Comparison of ENCODE assay signal across 14 mouse cellular contexts in the genomic region with DNA sequence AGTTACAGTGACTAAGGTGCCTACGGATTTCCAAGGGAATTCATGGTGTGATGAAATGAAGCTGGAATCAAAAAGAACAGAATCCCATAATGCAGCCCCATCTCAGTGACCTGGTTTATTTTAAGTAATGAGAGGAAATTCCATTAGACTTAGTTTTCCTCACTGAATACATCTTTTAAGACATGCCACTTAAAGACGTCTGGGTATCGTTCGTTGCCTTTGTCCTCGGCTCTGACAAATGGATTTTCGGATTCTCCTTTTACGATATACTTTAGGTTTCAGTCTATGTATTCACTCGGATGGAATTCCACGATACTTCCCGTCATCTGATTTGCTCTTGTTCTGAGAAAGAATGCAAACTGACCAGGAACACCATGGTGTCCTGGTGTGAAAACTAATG. TPM values are rescaled to one million over a fixed set of nuclear protein-coding genes. Genes with fewer than 3 reads are reported as not detected.
DNase-seq lines count a peak whose midpoint lies in the region; ATAC-seq and TF ChIP-seq lines count a peak whose summit lies in the region.
"Had no signal": no experiment of that assay in that cellular context is flagged by ENCODE, and none has a peak within 500 bp of the region (broad histone marks: within the 10 kb centered on the region; RNA-seq: fewer than 3 reads in every experiment).

No protein-coding gene starts in this region.

- H3K9ac ChIP-seq in heart, embryonic 14.5 days (ENCODE audit: low read length): no peak overlapping the region
- no peak overlapping the region for H3K9ac ChIP-seq in neural tube, embryonic 13.5 days
- H3K9ac ChIP-seq in forebrain, postnatal 0 days: no peak overlapping the region
- H3K9ac ChIP-seq: intestine, embryonic 15.5 days; liver, embryonic 14.5 days had no signal

- peak overlapping the region; percentile 97 for H3K4me2 ChIP-seq in heart, embryonic 14.5 days (ENCODE audit: low read length)
- H3K4me2 ChIP-seq in neural tube, embryonic 13.5 days: peak overlapping the region; percentile 68
- peak overlapping the region; percentile 98 for H3K4me2 ChIP-seq in forebrain, postnatal 0 days (ENCODE audit: low read depth)
- H3K4me2 ChIP-seq: intestine, embryonic 15.5 days had no signal

- no peak overlapping the region for H3K4me3 ChIP-seq in heart, embryonic 14.5 days (ENCODE audit: control insufficient read depth in 1 of 2, insufficient read depth in 1 of 2, low read depth in 1 of 2, low read length in 2 of 2)
- H3K4me3 ChIP-seq in heart, embryonic 10.5 days: no peak overlapping the region
- no peak overlapping the region; the same call in 1 of the 2 replicates for H3K4me3 ChIP-seq in neural tube, embryonic 13.5 days
- H3K4me3 ChIP-seq in forebrain, postnatal 0 days (ENCODE audit: low read depth, low read length): peak overlapping the region; percentile 2; the same call in 1 of the 2 replicates
- H3K4me3 ChIP-seq: intestine, embryonic 15.5 days had no signal

- H3K9me3 ChIP-seq in heart, embryonic 14.5 days (ENCODE audit: control insufficient read depth, low read length): 0 out of 2 replicates have a peak, but pooled peaks cover 3% of the 10 kb centered on the region
- H3K9me3 ChIP-seq in heart, embryonic 10.5 days: no peaks in the 10 kb centered on the region
- H3K9me3 ChIP-seq in neural tube, embryonic 13.5 days: no peaks in the 10 kb centered on the region
- no peaks in the 10 kb centered on the region; the same call in 1 of the 2 replicates for H3K9me3 ChIP-seq in forebrain, postnatal 0 days (ENCODE audit: low read length)
- H3K9me3 ChIP-seq: intestine, embryonic 15.5 days had no signal

- ATAC-seq in heart, embryonic 14.5 days (ENCODE audit: insufficient number of reproducible peaks, insufficient read depth, low FRiP score, low read depth): no peak
- ATAC-seq in neural tube, embryonic 13.5 days (ENCODE audit: low read depth): no peak
- ATAC-seq in forebrain, postnatal 0 days: no peak
- ATAC-seq: intestine, embryonic 15.5 days had no signal

- H3K27me3 ChIP-seq in heart, embryonic 14.5 days (ENCODE audit: control insufficient read depth, insufficient read depth, low read length): no peaks in the 10 kb centered on the region
- H3K27me3 ChIP-seq in heart, embryonic 10.5 days (ENCODE audit: insufficient read depth, poor library complexity, severe bottlenecking): no peaks in the 10 kb centered on the region
- no peaks in the 10 kb centered on the region; the same call in 1 of the 2 replicates for H3K27me3 ChIP-seq in neural tube, embryonic 13.5 days
- H3K27me3 ChIP-seq in forebrain, postnatal 0 days (ENCODE audit: insufficient read depth, low read length): no peaks in the 10 kb centered on the region
- H3K27me3 ChIP-seq: intestine, embryonic 15.5 days had no signal

- no peak for DNase-seq in heart, embryonic 10.5 days (ENCODE audit: low spot score)
- no peak for DNase-seq in neural tube, embryonic 10.5 days (ENCODE audit: extremely low spot score, low spot score)
- peak; percentile 34 for DNase-seq in forebrain, postnatal 0 days
- no peak for DNase-seq in ovary, postnatal 36 days (ENCODE audit: low spot score)
- no peak for DNase-seq in adrenal gland, postnatal 36 days
- no peak for DNase-seq in cerebellum, postnatal 4 days (ENCODE audit: low spot score in 2 of 2)
- DNase-seq: heart, adult 11 months; lung, postnatal 14 days; thymus, adult 18-20 months had no signal

- WGBS in heart, embryonic 14.5 days: 44% methylated on average over 10 of the region's 10 CpGs
- 54% methylated on average over 10 of the region's 10 CpGs for WGBS in heart, embryonic 10.5 days
- WGBS in neural tube, embryonic 13.5 days: 42% methylated on average over 10 of the region's 10 CpGs
- WGBS in forebrain, postnatal 0 days: 19% methylated on average over 10 of the region's 10 CpGs

- peaks cover 26% of the 10 kb centered on the region for H3K36me3 ChIP-seq in heart, embryonic 14.5 days (ENCODE audit: control insufficient read depth, insufficient read depth, low read length)
- peaks cover 23% of the 10 kb centered on the region for H3K36me3 ChIP-seq in heart, embryonic 10.5 days
- H3K36me3 ChIP-seq in neural tube, embryonic 13.5 days: 0 out of 2 replicates have a peak, but pooled peaks cover 5% of the 10 kb centered on the region
- no peaks in the 10 kb centered on the region for H3K36me3 ChIP-seq in forebrain, postnatal 0 days (ENCODE audit: insufficient read depth)
- H3K36me3 ChIP-seq: G1E had no signal

- no peak for TF ChIP-seq CTCF in forebrain, postnatal 0 days (IDR thresholded peaks at IDR 0.05; ENCODE audit: low read depth)

- H3K4me1 ChIP-seq in heart, embryonic 14.5 days (ENCODE audit: control insufficient read depth in 2 of 2, insufficient read depth in 2 of 2, low read length in 2 of 2): peaks cover 3 to 32% of the 10 kb centered on the region in 2 experiments; a peak in 3 of 4 replicates
- 0 out of 2 replicates have a peak, but pooled peaks cover 3% of the 10 kb centered on the region for H3K4me1 ChIP-seq in heart, embryonic 10.5 days
- H3K4me1 ChIP-seq in neural tube, embryonic 13.5 days (replicated peaks): peaks cover 27% of the 10 kb centered on the region
- no peaks in the 10 kb centered on the region for H3K4me1 ChIP-seq in forebrain, postnatal 0 days (ENCODE audit: insufficient read depth)
- H3K4me1 ChIP-seq: intestine, embryonic 15.5 days had no signal

- H3K27ac ChIP-seq in heart, embryonic 14.5 days (replicated peaks in 1 of 2; ENCODE audit: control insufficient read depth in 1 of 2, insufficient read depth in 1 of 2, low read depth in 2 of 2, low read length in 2 of 2): 0 out of 4 replicates have a peak overlapping the region, but pooled peaks of 1 of the 2 experiments have one; percentile 3
- no peak overlapping the region for H3K27ac ChIP-seq in heart, embryonic 10.5 days
- no peak overlapping the region for H3K27ac ChIP-seq in neural tube, embryonic 13.5 days (replicated peaks)
- H3K27ac ChIP-seq in forebrain, postnatal 0 days (ENCODE audit: low read depth, low read length): no peak overlapping the region
- H3K27ac ChIP-seq: intestine, embryonic 15.5 days; liver, embryonic 14.5 days had no signal

RNA-seq across cellular contexts. Expression of gene Camk2d, which starts 3.8 kb away (rescaled TPM):
- 149 and 154 TPM in 2 replicates for polyA plus RNA-seq in heart, embryonic 14.5 days (2014; fragmentation: Nextera tagmentation; extraction: Ambion mirVana)
- polyA plus RNA-seq in heart, embryonic 10.5 days (2016; fragmentation: Nextera tagmentation; extraction: Ambion mirVana): 58.0 and 93.6 TPM in 2 replicates
- polyA plus RNA-seq in neural tube, embryonic 13.5 days (2015; fragmentation: Nextera tagmentation; extraction: Ambion mirVana): 60.4 and 66.7 TPM in 2 replicates
- total RNA-seq in forebrain, postnatal 0 days (2014; rRNA removed): 62.3 and 97.7 TPM in 2 replicates
- polyA plus RNA-seq in forebrain, postnatal 0 days (2015; fragmentation: Nextera tagmentation; extraction: Ambion mirVana): 30.9 and 52.8 TPM in 2 replicates
- total RNA-seq in adrenal gland, postnatal 36 days (2021): 10 to 100 TPM; 96.8 to 97.2 TPM
- polyA plus RNA-seq: G1E had no signal
